Mouse (Mus musculus) hindbrain, embryonic 11.5 days (tissue): ENCODE results near the gene Rsrp1. TPM values are rescaled to one million over a fixed set of nuclear protein-coding genes. Genes with fewer than 3 reads are reported as not detected.

Source experiments
- ATAC-seq: fragments of 200-750 bp; cut with Nextera tagmentation; 2 replicates; pipeline ENCODE4 v1.8.0; 2017; ENCODE audit warnings: mild to moderate bottlenecking, moderate TSS enrichment, moderate library complexity; ENCODE audit not compliant: low FRiP score
- DNase-seq: peaks from one replicate; pipeline ENCODE4 v3.0.0-alpha.2; 2015; ENCODE audit warnings: low spot score
- H3K27ac ChIP-seq: fragments of 300-500 bp; sonication (generic); 2 replicates; pipeline ENCODE4 v1.5.1; 2014; ENCODE audit warnings: mild to moderate bottlenecking, low read depth, low read length
- H3K27me3 ChIP-seq: fragments of 300-500 bp; sonication (generic); 2 replicates; pipeline ENCODE4 v1.6.1; 2014; ENCODE audit warnings: mild to moderate bottlenecking, low read length, moderate library complexity, mixed read lengths; ENCODE audit not compliant: control insufficient read depth, insufficient read depth
- H3K36me3 ChIP-seq: fragments of 300-500 bp; sonication (generic); 2 replicates; pipeline ENCODE4 v1.6.1; 2014; ENCODE audit warnings: mild to moderate bottlenecking, low read length, moderate library complexity, mixed read lengths; ENCODE audit not compliant: control insufficient read depth, insufficient read depth
- H3K4me1 ChIP-seq: fragments of 300-500 bp; sonication (generic); replicated peaks from 2 replicates; pipeline ENCODE4 v1.6.1; 2014; ENCODE audit warnings: low read length, mixed read lengths; ENCODE audit not compliant: control insufficient read depth, insufficient read depth
- H3K4me2 ChIP-seq: fragments of 300-500 bp; sonication (generic); replicated peaks from 2 replicates; pipeline ENCODE4 v1.6.1; 2014; ENCODE audit warnings: mild to moderate bottlenecking, low read depth, low read length
- H3K4me3 ChIP-seq: fragments of 300-500 bp; sonication (generic); 2 replicates; pipeline ENCODE4 v1.5.1; 2014; ENCODE audit warnings: low read depth, low read length
- H3K9ac ChIP-seq: fragments of 300-500 bp; sonication (generic); 2 replicates; pipeline ENCODE4 v1.6.1; 2014; ENCODE audit warnings: low read depth, low read length
- H3K9me3 ChIP-seq: fragments of 300-500 bp; sonication (generic); 2 replicates; pipeline ENCODE4 v1.6.1; 2016; ENCODE audit warnings: low read length; ENCODE audit not compliant: control insufficient read depth
- WGBS: fragments of 180-500 bp; shearing (Covaris S2); extraction: QIAGEN DNeasy Blood & Tissue Kit; methylation state at CpG from one replicate; pipeline ENCODE4 v1.1.7; 2014; 5-methylcytosine and 5-hydroxymethylcytosine counted together
- polyA plus RNA-seq: library from polyadenylated mRNA; unstranded; fragments of >200 nt; fragmentation: Nextera tagmentation; extraction: Ambion mirVana; gene quantifications from 2 replicates; pipeline ENCODE4 v1.2.1, GENCODE M21; 2014

Rsrp1 gene
- polyA plus RNA-seq, 1 experiment from 2014 or later: 434 TPM

DNA sequence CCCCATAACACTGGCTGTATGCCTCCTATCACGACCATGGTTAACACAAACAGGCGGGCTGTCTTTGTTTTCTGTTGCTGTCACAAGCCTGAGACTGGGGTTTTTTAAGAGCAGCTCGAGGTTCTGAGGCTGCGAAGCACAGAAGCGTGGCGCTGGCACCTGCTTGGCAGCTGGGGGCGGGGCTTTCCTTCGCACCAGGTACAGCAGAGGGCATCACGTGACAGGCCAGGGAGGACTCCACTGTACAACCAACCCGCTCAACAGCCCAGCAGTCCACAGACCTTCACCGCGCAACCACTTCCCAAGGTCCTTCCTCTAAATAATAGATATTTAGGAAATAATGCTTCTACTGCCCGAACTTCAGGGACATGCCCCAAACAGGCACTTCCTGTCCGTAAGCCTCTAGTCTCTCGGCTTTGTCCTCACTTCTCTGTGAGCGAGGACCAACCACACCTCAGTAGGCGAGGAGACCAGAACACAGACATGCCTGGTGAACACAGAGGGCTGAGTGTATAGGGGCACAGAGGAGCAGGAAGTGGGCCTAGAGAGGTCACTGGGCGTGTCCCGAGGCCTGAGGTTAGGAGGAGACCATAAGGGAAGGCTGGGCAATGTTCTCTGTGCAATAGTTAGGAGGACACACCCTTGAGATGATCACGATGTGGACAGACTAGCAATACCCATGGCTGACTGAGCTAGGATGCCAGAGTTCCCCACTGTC is 44.7 kb downstream of the Rsrp1 start:
- DNase-seq (no peak), ATAC-seq (no peak)
- WGBS: 84% methylated on average over 20 of the region's 20 CpGs

DNA sequence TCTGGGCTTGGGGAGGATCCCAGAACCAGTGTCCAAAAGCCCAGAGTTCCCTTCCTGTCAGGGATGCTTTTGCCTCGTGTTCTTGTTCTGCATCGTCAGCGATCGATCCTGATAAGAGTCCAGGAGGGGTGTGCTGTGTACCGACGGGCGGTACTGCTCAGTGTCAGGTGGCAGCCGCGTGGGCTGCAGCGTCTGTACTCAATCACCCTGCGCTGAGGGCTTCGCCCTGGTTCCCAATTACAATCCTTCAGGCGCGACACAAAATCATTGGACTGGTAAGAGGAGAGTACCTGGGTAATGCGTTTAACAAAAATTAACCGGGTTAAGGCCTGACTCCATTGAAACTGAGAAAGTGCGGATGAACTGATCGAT is 45.2 kb downstream of the Rsrp1 start:
- Histone ChIP-seq H3K36me3 (no peaks in the 10 kb centered on the region), H3K4me1 (no peaks in the 10 kb centered on the region), H3K4me3 (no peak overlapping the region), H3K9ac (no peak overlapping the region), H3K27me3 (no peaks in the 10 kb centered on the region), H3K27ac (no peak overlapping the region), H3K9me3 (no peaks in the 10 kb centered on the region), H3K4me2 (no peak overlapping the region)
- ATAC-seq (no peak), DNase-seq (no peak)
- WGBS: 81% methylated on average over 18 of the region's 18 CpGs

More for the DNA sequence above, 44.7 kb downstream of the Rsrp1 start:
- Histone ChIP-seq H3K9me3 (no peaks in the 10 kb centered on the region), H3K36me3 (no peaks in the 10 kb centered on the region), H3K9ac (no peak overlapping the region), H3K4me2 (no peak overlapping the region), H3K27me3 (no peaks in the 10 kb centered on the region), H3K4me3 (no peak overlapping the region), H3K4me1 (no peaks in the 10 kb centered on the region), H3K27ac (no peak overlapping the region)

DNA sequence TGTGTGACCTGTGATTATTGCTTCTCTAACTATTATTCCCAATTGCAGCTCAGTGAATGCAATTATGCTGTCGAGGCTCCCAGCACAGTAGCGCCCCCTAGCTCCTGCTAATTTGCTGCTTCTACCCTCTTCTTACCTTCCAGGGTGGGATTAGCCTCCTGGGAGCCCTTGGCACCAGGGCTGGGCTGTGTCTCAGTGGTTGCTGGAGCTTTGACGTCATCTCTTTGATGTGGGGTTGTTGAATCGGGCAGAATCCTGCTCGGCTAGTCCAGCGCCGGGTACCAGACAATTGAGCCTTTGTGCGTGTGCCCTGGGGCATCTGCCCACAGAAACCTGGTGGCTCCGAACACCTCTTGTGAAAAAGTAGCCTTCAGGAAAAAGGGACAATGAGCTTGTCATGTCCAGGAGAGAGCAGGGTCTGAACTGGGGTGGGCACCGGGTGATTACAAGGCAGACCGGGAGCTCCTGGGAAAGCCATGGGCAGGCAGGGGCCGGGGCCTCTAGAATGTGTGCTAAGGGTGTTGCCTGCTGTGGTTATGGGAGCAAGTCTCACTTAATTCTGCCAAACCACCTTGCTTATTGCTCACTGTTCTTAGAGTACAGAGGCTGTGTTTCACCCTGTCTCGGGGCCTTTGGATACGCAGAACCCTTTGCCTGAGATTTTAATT is 52.0 kb downstream of the Rsrp1 start:
- Histone ChIP-seq H3K9ac (no peak overlapping the region), H3K4me2 (no peak overlapping the region), H3K27ac (no peak overlapping the region), H3K36me3 (no peaks in the 10 kb centered on the region), H3K4me1 (no peaks in the 10 kb centered on the region), H3K27me3 (no peaks in the 10 kb centered on the region), H3K9me3 (no peaks in the 10 kb centered on the region), H3K4me3 (no peak overlapping the region)
- WGBS: 29% methylated on average over 14 of the region's 14 CpGs
- DNase-seq: peak; percentile 52
- no peak for ATAC-seq

DNA sequence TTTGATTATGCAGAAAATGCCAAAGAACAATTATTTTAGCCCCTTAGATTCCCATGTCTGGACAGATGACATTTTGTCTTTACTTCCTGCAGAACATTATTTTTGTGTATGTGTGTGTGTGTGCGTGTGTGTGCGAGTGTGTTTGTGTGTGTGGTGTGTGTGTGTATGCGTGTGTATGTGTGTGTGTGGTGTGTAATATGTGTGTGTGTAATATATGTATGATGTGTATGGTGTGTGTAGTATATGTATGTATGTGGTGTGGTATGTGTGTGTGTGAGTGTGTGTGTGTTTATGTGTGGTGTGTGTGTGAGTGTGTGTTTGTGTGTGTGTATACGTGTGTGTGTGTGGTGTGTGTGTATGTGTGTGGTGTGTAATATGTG is 52.5 kb downstream of the Rsrp1 start:
- Histone ChIP-seq H3K9me3 (no peaks in the 10 kb centered on the region), H3K9ac (no peak overlapping the region), H3K27ac (no peak overlapping the region), H3K4me3 (no peak overlapping the region), H3K27me3 (no peaks in the 10 kb centered on the region), H3K36me3 (no peaks in the 10 kb centered on the region), H3K4me1 (no peaks in the 10 kb centered on the region), H3K4me2 (no peak overlapping the region)
- DNase-seq (no peak), ATAC-seq (no peak)
- 84% methylated on average over 4 of the region's 4 CpGs for WGBS

Other genes starting within 250 kb of the Rsrp1 start
- gene Man1c1, start 219.3 kb upstream of the Rsrp1 start, polyA plus RNA-seq: 3.8 and 5.3 TPM in 2 replicates
- gene Ldlrap1, start 155.6 kb upstream of the Rsrp1 start, polyA plus RNA-seq: 4.3 and 5.6 TPM in 2 replicates
- gene Maco1, start 70.2 kb upstream of the Rsrp1 start, polyA plus RNA-seq: 59.0 and 73.1 TPM in 2 replicates
- 15.1 and 19.4 TPM in 2 replicates for gene Rhd, start 59.1 kb upstream of the Rsrp1 start, polyA plus RNA-seq
- 153 and 167 TPM in 2 replicates for gene Tmem50a, start 8.6 kb upstream of the Rsrp1 start, polyA plus RNA-seq
- 77.6 and 80.3 TPM in 2 replicates for gene Syf2, start 7.3 kb downstream of the Rsrp1 start, polyA plus RNA-seq
- 0.21 and 0.28 TPM in 2 replicates for gene Runx3, start 197.1 kb downstream of the Rsrp1 start, polyA plus RNA-seq